Mouse (Mus musculus): ENCODE results near the gene Top2b. TPM values are rescaled to one million over a fixed set of nuclear protein-coding genes. Genes with fewer than 3 reads are reported as not detected.

The Top2b gene
- polyA plus RNA-seq, 2 experiments: 16.5 to 21.1 TPM

DNA sequence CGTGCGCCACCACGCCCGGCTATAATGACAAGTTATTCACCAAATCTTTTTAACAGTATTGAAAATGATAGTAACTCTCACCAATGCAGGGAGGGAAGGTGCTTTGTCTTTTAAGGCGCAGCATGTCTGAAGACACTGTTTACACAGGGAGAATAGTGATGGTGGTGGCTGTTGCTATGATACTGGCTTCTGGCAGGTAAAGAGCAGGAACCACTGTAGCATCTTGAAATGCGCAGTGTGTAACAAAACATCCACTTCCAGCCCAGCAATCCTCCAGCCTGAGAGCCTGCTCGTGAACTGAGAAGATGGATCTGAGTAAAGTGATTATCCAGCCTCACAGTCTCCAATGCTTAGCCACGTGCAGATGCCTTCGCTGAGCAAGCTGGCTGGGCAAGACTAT lies 17.5 kb upstream of the Top2b start:
- H3K9ac ChIP-seq (replicated peaks): no peak overlapping the region
- TF ChIP-seq EP300 (IDR thresholded peaks at IDR 0.05; ENCODE audit: low read depth) (no peak), CTCF (IDR thresholded peaks at IDR 0.05; ENCODE audit: low read depth) (no peak)
- H3K27ac ChIP-seq: no peak overlapping the region
- H3K4me1 ChIP-seq (replicated peaks; ENCODE audit: control insufficient read depth in 2 of 2, insufficient read depth in 2 of 2, low read length in 1 of 2): no peaks in the 10 kb centered on the region
- DNase-seq (ENCODE audit: low read depth in 3 of 3, low spot score in 3 of 3) (no peak), ATAC-seq (ENCODE audit: insufficient read depth) (no peak)
- no peaks in the 10 kb centered on the region for H3K9me3 ChIP-seq (ENCODE audit: control insufficient read depth, low read length)
- 62% methylated on average over 9 of the region's 9 CpGs for WGBS (ENCODE audit: insufficient replicate concordance)
- H3K4me3 ChIP-seq (ENCODE audit: insufficient read depth in 1 of 2, low read depth in 2 of 2, low read length in 2 of 2): no peak overlapping the region
- H3K27me3 ChIP-seq (ENCODE audit: control insufficient read depth, insufficient read depth, low read length): no peaks in the 10 kb centered on the region
- no peaks in the 10 kb centered on the region for H3K36me3 ChIP-seq (replicated peaks; ENCODE audit: control insufficient read depth, insufficient read depth, low read depth)
- no peak overlapping the region for H3K4me2 ChIP-seq (ENCODE audit: low read depth)

DNA sequence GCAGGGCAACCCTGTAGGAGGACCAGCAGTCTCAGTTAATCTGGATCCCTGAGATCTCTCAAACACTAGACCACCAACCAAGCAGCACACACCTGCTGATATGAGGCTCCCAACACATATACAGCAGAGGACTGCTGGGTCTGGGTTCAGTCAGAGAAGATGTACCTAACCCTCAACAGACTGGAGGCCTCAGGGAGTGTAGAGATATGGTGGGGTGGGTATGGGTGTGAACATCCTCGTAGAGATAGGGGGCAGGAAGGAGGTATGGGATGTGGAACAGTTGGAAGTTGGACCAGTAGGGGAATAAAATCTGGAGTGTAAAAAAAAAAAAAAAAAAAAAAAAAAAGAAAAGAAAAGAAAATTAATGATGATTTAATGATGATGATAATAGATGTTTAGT lies 5.3 kb upstream of the Top2b start:
- no peaks in the 10 kb centered on the region for H3K9me3 ChIP-seq (ENCODE audit: control insufficient read depth, low read length)
- ATAC-seq (ENCODE audit: insufficient read depth): peak; percentile 72
- peak overlapping the region; percentile 11; the same call in 1 of the 2 replicates for H3K4me2 ChIP-seq (ENCODE audit: low read depth)
- H3K4me1 ChIP-seq (replicated peaks; ENCODE audit: control insufficient read depth in 2 of 2, insufficient read depth in 2 of 2, low read length in 1 of 2): peaks cover 9 to 19% of the 10 kb centered on the region in 2 experiments
- no peaks in the 10 kb centered on the region for H3K27me3 ChIP-seq (ENCODE audit: control insufficient read depth, insufficient read depth, low read length)
- H3K4me3 ChIP-seq (ENCODE audit: insufficient read depth in 1 of 2, low read depth in 2 of 2, low read length in 2 of 2): no peak overlapping the region
- 4% methylated on average over 1 of the region's 1 CpGs for WGBS (ENCODE audit: insufficient replicate concordance)
- no peak for TF ChIP-seq EP300 (IDR thresholded peaks at IDR 0.05; ENCODE audit: low read depth)
- no peak for TF ChIP-seq CTCF (IDR thresholded peaks at IDR 0.05; ENCODE audit: low read depth)
- no peak for DNase-seq (ENCODE audit: low read depth in 3 of 3, low spot score in 3 of 3)
- no peak overlapping the region for H3K27ac ChIP-seq
- no peaks in the 10 kb centered on the region for H3K36me3 ChIP-seq (replicated peaks; ENCODE audit: control insufficient read depth, insufficient read depth, low read depth)
- no peak overlapping the region for H3K9ac ChIP-seq (replicated peaks)

DNA sequence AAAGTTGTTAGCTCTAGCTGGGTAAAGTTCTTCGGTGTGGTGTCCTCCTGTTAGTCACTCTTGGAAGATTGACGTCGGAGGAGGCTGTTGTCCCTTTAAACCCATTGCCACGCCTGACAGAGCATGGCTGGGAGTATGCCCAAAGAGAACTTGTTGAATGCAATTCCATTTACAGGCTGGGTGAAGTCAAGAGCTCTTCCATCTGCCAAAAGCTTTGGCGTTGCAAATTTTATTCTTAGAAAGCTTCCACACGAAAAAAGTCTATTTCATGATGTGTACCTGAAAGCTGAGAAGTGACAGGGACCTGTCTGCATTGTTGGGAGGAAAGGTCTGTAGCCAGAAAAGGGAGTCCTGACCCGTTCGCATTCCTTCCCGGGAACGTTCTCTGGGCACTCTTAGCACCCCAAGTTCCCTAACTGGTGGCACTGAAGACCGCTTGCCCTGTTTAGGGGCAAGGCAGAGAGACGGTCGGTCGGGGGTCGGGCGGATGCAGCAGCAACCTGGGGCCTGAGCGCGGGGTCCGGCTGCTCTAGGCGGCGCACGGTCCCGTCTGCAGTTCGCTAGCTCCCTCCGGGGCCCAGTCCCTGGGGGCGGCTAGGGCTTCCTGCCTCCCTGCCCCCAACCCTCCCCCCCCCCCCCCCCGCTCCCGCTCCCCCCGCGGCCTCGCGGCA lies 683 bp upstream of the Top2b start:
- Histone ChIP-seq H3K4me3 (ENCODE audit: insufficient read depth in 1 of 2, low read depth in 2 of 2, low read length in 2 of 2) (peak overlapping the region; percentile 72 to 97), H3K27me3 (ENCODE audit: control insufficient read depth, insufficient read depth, low read length) (no peaks in the 10 kb centered on the region), H3K4me1 (replicated peaks; ENCODE audit: control insufficient read depth in 2 of 2, insufficient read depth in 2 of 2, low read length in 1 of 2) (peaks cover 13 to 21% of the 10 kb centered on the region in 2 experiments), H3K9ac (replicated peaks) (peak overlapping the region; percentile 92), H3K36me3 (replicated peaks; ENCODE audit: control insufficient read depth, insufficient read depth, low read depth) (no peaks in the 10 kb centered on the region), H3K27ac (peak overlapping the region; percentile 81), H3K9me3 (ENCODE audit: control insufficient read depth, low read length) (no peaks in the 10 kb centered on the region), H3K4me2 (ENCODE audit: low read depth) (peak overlapping the region; percentile 98)
- DNase-seq (ENCODE audit: low read depth in 3 of 3, low spot score in 3 of 3) (peak in 2 of 3 experiments; percentile 15 to 19), ATAC-seq (ENCODE audit: insufficient read depth) (peak; percentile 39)
- WGBS (ENCODE audit: insufficient replicate concordance): under 1% methylated on average over 30 of the region's 32 CpGs
- TF ChIP-seq CTCF (IDR thresholded peaks at IDR 0.05; ENCODE audit: low read depth) (0 out of 2 replicates have a peak, but pooled peaks have one; percentile 13), EP300 (IDR thresholded peaks at IDR 0.05; ENCODE audit: low read depth) (no peak)

DNA sequence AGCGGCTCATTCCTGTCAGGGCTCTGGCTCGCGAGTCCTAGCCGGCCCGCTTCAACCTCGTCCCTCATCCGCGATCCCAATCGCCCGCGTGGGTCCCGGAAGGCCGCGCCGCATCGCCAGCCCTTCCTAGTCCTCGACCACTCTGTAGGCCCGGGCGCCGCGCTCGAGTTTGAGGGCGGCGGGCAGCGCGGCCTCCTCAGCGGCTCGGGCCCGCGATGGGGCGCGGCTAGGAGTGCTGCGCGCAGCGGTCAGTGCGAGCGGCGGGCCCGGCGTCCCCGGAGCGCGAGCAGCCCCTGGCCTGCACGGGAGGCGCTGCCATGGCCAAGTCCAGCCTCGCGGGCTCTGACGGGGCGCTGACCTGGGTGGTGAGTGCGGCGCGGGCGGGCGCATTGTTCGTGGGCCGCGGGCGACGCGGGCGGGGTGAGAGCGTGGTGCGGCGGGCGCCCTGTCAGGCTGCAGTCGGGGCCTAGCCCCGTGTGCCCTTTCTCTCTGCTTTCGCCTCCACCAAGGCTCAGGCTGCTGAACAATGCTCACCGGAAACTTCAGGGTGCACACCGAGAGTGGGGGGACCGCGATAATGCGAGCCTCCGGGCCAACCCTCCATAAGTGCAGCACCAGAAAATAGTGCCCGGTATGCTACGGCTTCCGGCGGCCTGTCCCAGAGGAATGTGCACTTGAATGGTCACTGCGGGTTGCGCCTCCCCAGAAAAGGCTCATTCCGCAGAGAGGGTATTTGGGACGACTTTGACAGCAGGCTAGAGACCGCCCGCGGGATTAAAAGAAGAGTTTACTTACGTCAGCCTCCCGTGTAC lies 589 bp downstream of the Top2b start:
- WGBS (ENCODE audit: insufficient replicate concordance): under 1% methylated on average over 85 of the region's 87 CpGs
- Histone ChIP-seq H3K27ac (peak overlapping the region; percentile 87), H3K27me3 (ENCODE audit: control insufficient read depth, insufficient read depth, low read length) (no peaks in the 10 kb centered on the region), H3K9ac (replicated peaks) (peak overlapping the region; percentile 98), H3K36me3 (replicated peaks; ENCODE audit: control insufficient read depth, insufficient read depth, low read depth) (no peaks in the 10 kb centered on the region), H3K4me1 (replicated peaks; ENCODE audit: control insufficient read depth in 2 of 2, insufficient read depth in 2 of 2, low read length in 1 of 2) (peaks cover 8 to 12% of the 10 kb centered on the region in 2 experiments), H3K4me3 (ENCODE audit: insufficient read depth in 1 of 2, low read depth in 2 of 2, low read length in 2 of 2) (peak overlapping the region; percentile 83 to 97), H3K4me2 (ENCODE audit: low read depth) (peak overlapping the region; percentile 91), H3K9me3 (ENCODE audit: control insufficient read depth, low read length) (no peaks in the 10 kb centered on the region)
- ATAC-seq (ENCODE audit: insufficient read depth) (peak; percentile 76), DNase-seq (ENCODE audit: low read depth in 3 of 3, low spot score in 3 of 3) (peak in 2 of 3 experiments; percentile 22 to 31)
- no peak for TF ChIP-seq CTCF (IDR thresholded peaks at IDR 0.05; ENCODE audit: low read depth)
- TF ChIP-seq EP300 (IDR thresholded peaks at IDR 0.05; ENCODE audit: low read depth): no peak
